Comparison of ENCODE assay signal across 17 mouse cellular contexts in genomic region chr10:40719062-40719461, GRCm38 (mm10). TPM values are rescaled to one million over a fixed set of nuclear protein-coding genes. Genes with fewer than 3 reads are reported as not detected.
DNase-seq lines count a peak whose midpoint lies in the region; TF ChIP-seq lines count a peak whose summit lies in the region.
"Had no signal": no experiment of that assay in that cellular context is flagged by ENCODE, and none has a peak within 500 bp of the region (broad histone marks: within the 10 kb centered on the region; RNA-seq: fewer than 3 reads in every experiment).

No protein-coding gene starts in this region.

- peaks cover 20% of the 10 kb centered on the region; the same call in 1 of the 2 replicates for H3K4me1 ChIP-seq in heart, embryonic 10.5 days
- peaks cover 13% of the 10 kb centered on the region for H3K4me1 ChIP-seq in embryonic facial prominence, embryonic 10.5 days
- H3K4me1 ChIP-seq: liver, embryonic 13.5 days had no signal

- no peak overlapping the region for H3K27ac ChIP-seq in heart, embryonic 10.5 days
- peak overlapping the region; percentile 3; the same call in 1 of the 2 replicates for H3K27ac ChIP-seq in left cerebral cortex, adult 2 months
- H3K27ac ChIP-seq in embryonic facial prominence, embryonic 10.5 days (replicated peaks) = no peak overlapping the region
- H3K27ac ChIP-seq: embryonic facial prominence, embryonic 13.5 days; forebrain, embryonic 13.5 days; gastrocnemius, adult 2 months; intestine, embryonic 15.5 days; liver, embryonic 13.5 days had no signal

- no peaks in the 10 kb centered on the region for H3K27me3 ChIP-seq in heart, embryonic 10.5 days (ENCODE audit: insufficient read depth, poor library complexity, severe bottlenecking)
- H3K27me3 ChIP-seq in embryonic facial prominence, embryonic 10.5 days (replicated peaks; ENCODE audit: low read depth, poor library complexity, severe bottlenecking) = no peaks in the 10 kb centered on the region
- H3K27me3 ChIP-seq: embryonic facial prominence, embryonic 13.5 days; forebrain, embryonic 13.5 days; intestine, embryonic 15.5 days; liver, embryonic 13.5 days had no signal

- DNase-seq in heart, embryonic 10.5 days (ENCODE audit: low spot score) = peak; percentile 47
- no peak for DNase-seq in heart, adult 18-20 months
- no peak for DNase-seq in left cerebral cortex, adult 2 months (ENCODE audit: extremely low spot score in 1 of 2, low spot score in 2 of 2)
- no peak for DNase-seq in left cerebral cortex, adult 11 months (ENCODE audit: low spot score)
- DNase-seq in NIH3T3 (ENCODE audit: low read depth) = peak; percentile 13
- DNase-seq in embryonic facial prominence, embryonic 10.5 days (ENCODE audit: low spot score) = peak; percentile 3
- DNase-seq in cerebellum, adult 18-20 months = no peak
- DNase-seq in lung, postnatal 4 days = no peak
- DNase-seq: cerebellum, postnatal 25 days; gastrocnemius, adult 2 months; heart, postnatal 36 days; liver, embryonic 13.5 days; thymus, postnatal 25 days had no signal

- no peak overlapping the region for H3K4me3 ChIP-seq in heart, embryonic 10.5 days
- H3K4me3 ChIP-seq in left cerebral cortex, adult 2 months = no peak overlapping the region
- no peak overlapping the region for H3K4me3 ChIP-seq in embryonic facial prominence, embryonic 10.5 days
- H3K4me3 ChIP-seq: embryonic facial prominence, embryonic 13.5 days; forebrain, embryonic 13.5 days; gastrocnemius, adult 2 months; intestine, embryonic 15.5 days; liver, embryonic 13.5 days had no signal

- no peaks in the 10 kb centered on the region for H3K36me3 ChIP-seq in heart, embryonic 10.5 days
- no peaks in the 10 kb centered on the region for H3K36me3 ChIP-seq in embryonic facial prominence, embryonic 10.5 days (replicated peaks)
- H3K36me3 ChIP-seq: embryonic facial prominence, embryonic 13.5 days; intestine, embryonic 15.5 days; liver, embryonic 13.5 days had no signal

- intact Hi-C loops in left cerebral cortex, adult 2 months (cut with DNase I) = loop anchor here (5.0 kb wide), 1 partner anchor 67 kb away; no protein-coding TSS in a partner anchor

- no peak for TF ChIP-seq CTCF in left cerebral cortex, adult 2 months (IDR thresholded peaks at IDR 0.05)

- WGBS in heart, embryonic 10.5 days = 51% methylated on average over 6 of the region's 6 CpGs
- WGBS in embryonic facial prominence, embryonic 10.5 days = 85% methylated on average over 6 of the region's 6 CpGs

- H3K9me3 ChIP-seq in heart, embryonic 10.5 days = no peaks in the 10 kb centered on the region
- H3K9me3 ChIP-seq in embryonic facial prominence, embryonic 10.5 days = no peaks in the 10 kb centered on the region
- H3K9me3 ChIP-seq: embryonic facial prominence, embryonic 13.5 days; forebrain, embryonic 13.5 days; intestine, embryonic 15.5 days; liver, embryonic 13.5 days had no signal

RNA-seq across cellular contexts. Expression of gene Mettl24, which starts 36.0 kb away (rescaled TPM):
- 2.4 and 2.6 TPM in 2 replicates for polyA plus RNA-seq in heart, embryonic 10.5 days (2016; fragmentation: Nextera tagmentation; extraction: Ambion mirVana)
- 1 to 10 TPM; 1.3 to 1.6 TPM for total RNA-seq in heart, adult 18-20 months (2021)
- total RNA-seq in left cerebral cortex, adult 2 months (2021) = 1 to 10 TPM; 1.6 to 2.8 TPM
- 0.92 and 1.5 TPM in 2 replicates for polyA plus RNA-seq in embryonic facial prominence, embryonic 10.5 days (2016; fragmentation: Nextera tagmentation; extraction: Ambion mirVana)
- total RNA-seq: midbrain, postnatal 0 days had no signal

Comparison
In these comparisons a context has a peak if more than half of its experiments do, and no peak if none do; other contexts are left out.
1. DNase-seq: peak in heart, embryonic 10.5 days (single experiment), NIH3T3 (single experiment) and embryonic facial prominence, embryonic 10.5 days (single experiment); none in heart, adult 18-20 months (0 of 2), left cerebral cortex, adult 2 months (0 of 2), left cerebral cortex, adult 11 months (single experiment), cerebellum, adult 18-20 months (0 of 2) and lung, postnatal 4 days (0 of 2).